In the genomic region with DNA sequence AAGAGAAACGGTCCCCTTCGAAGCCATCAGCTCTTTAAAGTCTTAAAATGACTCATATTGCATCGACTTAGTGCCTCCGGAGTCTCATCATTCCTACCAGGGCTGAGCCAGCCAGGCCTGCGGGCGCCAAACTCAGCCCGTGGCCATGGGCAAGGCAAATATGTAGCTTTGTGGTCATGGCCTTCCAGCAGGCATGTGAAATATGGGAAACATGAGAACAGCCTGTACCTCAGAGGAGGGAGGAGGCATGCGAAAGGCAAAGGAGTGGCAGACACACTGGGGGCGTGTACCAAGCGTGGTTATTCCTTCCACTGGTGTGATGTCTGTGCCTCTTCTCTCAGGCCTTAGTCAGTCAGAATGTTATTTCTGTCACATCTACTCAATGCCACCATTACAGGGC, we compare ENCODE assay signal across 1 mouse cellular context.
TF ChIP-seq lines count a peak whose summit lies in the region.

No protein-coding gene starts in this region.

TF ChIP-seq in myocyte, 11 proteins besides CTCF, POLR2A, EP300 and RAD21:
- TF ChIP-seq REST (IDR thresholded peaks at IDR 0.05; ENCODE audit: insufficient read depth, insufficient read length) (no peak), E2F4 (IDR thresholded peaks at IDR 0.05; ENCODE audit: insufficient read depth) (no peak), MYOG (IDR thresholded peaks at IDR 0.05; ENCODE audit: control insufficient read depth in 1 of 3, insufficient read depth in 1 of 3, insufficient read length in 2 of 3, low read depth in 2 of 3) (peak; percentile 29 to 86 (median 44)), TCF12 (IDR thresholded peaks at IDR 0.05; ENCODE audit: insufficient read depth, poor library complexity, severe bottlenecking) (peak; percentile 57), TCF3 (IDR thresholded peaks at IDR 0.05; ENCODE audit: insufficient read length, low read depth) (peak; percentile 71), USF1 (IDR thresholded peaks at IDR 0.05; ENCODE audit: low read depth) (no peak), MAX (IDR thresholded peaks at IDR 0.05; ENCODE audit: low read depth) (no peak), CEBPB (IDR thresholded peaks at IDR 0.05; ENCODE audit: insufficient read depth, poor library complexity, severe bottlenecking) (no peak), POLR2AphosphoS2 (IDR thresholded peaks at IDR 0.05; ENCODE audit: insufficient read length, low read depth) (peak; percentile 47), SRF (IDR thresholded peaks at IDR 0.05; ENCODE audit: control insufficient read depth, insufficient read length, low read depth) (peak; percentile 49), MYOD1 (IDR thresholded peaks at IDR 0.05; ENCODE audit: control insufficient read depth in 1 of 3, insufficient read length in 2 of 3, low read depth in 2 of 3) (peak in 2 of 3 experiments; percentile 50 to 80)
